Mouse (Mus musculus): ENCODE data around the gene Gm17334. TPM values are rescaled to one million over a fixed set of nuclear protein-coding genes. Genes with fewer than 3 reads are reported as not detected.
A peak's percentile ranks its signal among the peaks of the same experiment; 100 is the strongest.

Gm17334 gene
- polyA plus RNA-seq, 1 experiment from 2014 or later = 0.23 TPM

DNA sequence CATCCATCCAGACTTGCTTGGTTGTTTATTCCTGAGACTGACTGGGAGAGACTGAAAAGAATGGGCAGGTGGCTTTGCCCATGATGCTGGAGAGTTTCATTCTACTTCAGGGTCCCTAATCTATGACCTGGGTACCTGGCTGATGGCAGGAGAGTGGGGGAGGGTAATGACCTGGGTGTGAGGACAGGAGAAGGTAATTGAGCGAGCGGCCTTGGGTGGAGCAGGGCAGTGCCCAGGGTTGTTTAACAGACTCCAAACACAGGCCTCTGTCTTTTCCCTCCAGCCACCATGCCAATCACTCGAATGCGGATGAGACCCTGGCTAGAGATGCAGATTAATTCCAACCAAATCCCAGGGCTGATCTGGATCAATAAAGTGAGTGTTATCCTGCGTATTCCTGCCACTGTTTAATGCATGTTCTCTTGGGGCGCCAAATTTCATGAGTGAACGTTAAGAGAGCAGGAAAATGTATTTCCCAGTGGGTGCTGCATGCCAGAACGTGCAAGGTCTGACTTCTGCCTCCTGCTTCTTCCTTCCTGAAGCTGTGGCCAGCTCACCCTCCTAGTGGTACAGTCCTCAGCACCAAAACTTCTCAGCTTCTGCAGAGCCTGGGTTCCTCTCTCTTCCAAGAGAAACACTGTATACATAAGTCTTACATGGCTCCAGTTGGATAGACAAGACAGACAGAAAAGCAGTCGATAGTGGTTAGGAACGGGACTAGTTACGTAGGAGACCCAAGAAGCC, 1.8 kb downstream of the Gm17334 start:
- H3K27me3 ChIP-seq (ENCODE audit: insufficient read depth, low read length) = no peaks in the 10 kb centered on the region
- peak overlapping the region; percentile 88 for H3K9ac ChIP-seq (replicated peaks)
- peak overlapping the region; percentile 80 for H3K4me3 ChIP-seq (ENCODE audit: low read depth, low read length)
- no peaks in the 10 kb centered on the region for H3K9me3 ChIP-seq (ENCODE audit: low read length)
- H3K27ac ChIP-seq (ENCODE audit: low read depth) = peak overlapping the region; percentile 97
- peak overlapping the region; percentile 79 for H3K4me2 ChIP-seq (ENCODE audit: low read depth, low read length)
- H3K36me3 ChIP-seq (replicated peaks; ENCODE audit: insufficient read depth, low read length) = peaks cover 38% of the 10 kb centered on the region
- H3K4me1 ChIP-seq (ENCODE audit: insufficient read depth) = peaks cover 24% of the 10 kb centered on the region
- 53% methylated on average over 11 of the region's 11 CpGs for WGBS (ENCODE audit: insufficient replicate concordance)
- no peak for TF ChIP-seq EP300 (IDR thresholded peaks at IDR 0.05; ENCODE audit: low read depth)
- no peak for TF ChIP-seq CTCF (IDR thresholded peaks at IDR 0.05; ENCODE audit: low read depth)
- ATAC-seq (no peak), DNase-seq (no peak)

DNA sequence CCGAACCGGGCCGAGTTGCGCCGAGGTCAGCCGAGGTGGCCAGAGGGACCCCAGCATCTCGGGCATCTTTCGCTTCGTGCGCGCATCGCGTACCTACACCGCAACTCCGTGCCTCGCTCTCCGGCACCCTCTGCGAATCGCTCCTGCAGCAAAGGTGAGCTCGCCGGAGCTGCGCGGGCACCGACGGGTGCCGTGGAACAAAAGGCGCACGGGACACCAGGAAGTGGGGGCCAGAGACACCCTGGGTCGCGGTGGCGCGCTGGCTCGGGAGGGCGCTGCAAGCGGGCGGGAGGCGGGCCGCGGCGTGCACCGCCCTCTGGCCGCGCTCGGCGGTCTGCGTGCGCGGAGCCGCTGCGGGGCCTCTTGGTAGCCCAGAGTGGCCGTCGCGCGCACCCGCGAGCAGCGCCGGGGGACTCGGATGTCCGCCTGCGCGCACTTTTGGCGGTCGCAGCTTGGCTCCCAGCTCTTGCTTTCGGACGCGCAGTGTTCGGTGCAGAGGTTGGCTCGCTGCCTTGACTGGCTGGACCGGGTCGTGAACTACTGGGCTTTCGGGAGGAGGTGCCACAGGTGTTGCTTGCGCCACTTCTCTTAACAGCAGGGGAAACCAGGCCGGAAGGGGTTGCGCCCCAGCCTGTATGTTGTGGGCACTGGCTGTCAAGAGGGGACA, 2.7 kb downstream of the Gm17334 start:
- peak; percentile 15; the same call in 1 of the 2 replicates for TF ChIP-seq CTCF (IDR thresholded peaks at IDR 0.05; ENCODE audit: low read depth)
- no peak for TF ChIP-seq EP300 (IDR thresholded peaks at IDR 0.05; ENCODE audit: low read depth)
- WGBS (ENCODE audit: insufficient replicate concordance) = under 1% methylated on average over 59 of the region's 75 CpGs
- peak overlapping the region; percentile 97 for H3K27ac ChIP-seq (ENCODE audit: low read depth)
- no peaks in the 10 kb centered on the region for H3K27me3 ChIP-seq (ENCODE audit: insufficient read depth, low read length)
- peak overlapping the region; percentile 80 for H3K4me3 ChIP-seq (ENCODE audit: low read depth, low read length)
- ATAC-seq = peak; percentile 80
- no peaks in the 10 kb centered on the region for H3K9me3 ChIP-seq (ENCODE audit: low read length)
- H3K4me1 ChIP-seq (ENCODE audit: insufficient read depth) = peaks cover 24% of the 10 kb centered on the region
- DNase-seq = peak; percentile 81
- peak overlapping the region; percentile 88 for H3K9ac ChIP-seq (replicated peaks)
- H3K36me3 ChIP-seq (replicated peaks; ENCODE audit: insufficient read depth, low read length) = peaks cover 29% of the 10 kb centered on the region
- peak overlapping the region; percentile 79 for H3K4me2 ChIP-seq (ENCODE audit: low read depth, low read length)

DNA sequence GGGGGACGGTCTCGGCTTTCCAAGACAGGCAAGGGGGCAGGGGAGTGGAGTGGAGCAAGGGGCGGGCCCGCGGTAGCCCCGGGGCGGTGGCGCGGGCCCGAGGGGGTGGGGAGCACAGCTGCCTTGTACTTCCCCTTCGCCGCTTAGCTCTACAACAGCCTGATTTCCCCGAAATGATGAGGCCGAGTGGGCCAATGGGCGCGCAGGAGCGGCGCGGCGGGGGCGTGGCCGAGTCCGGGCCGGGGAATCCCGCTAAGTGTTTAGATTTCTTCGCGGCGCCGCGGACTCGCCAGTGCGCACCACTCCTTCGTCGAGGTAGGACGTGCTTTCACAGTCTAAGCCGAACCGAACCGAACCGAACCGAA, 3.2 kb downstream of the Gm17334 start, which contains the start of gene Irf1:
TSS of gene Irf1 (plus strand) at position 255 of the 365 bp plus-strand sequence.
- H3K27me3 ChIP-seq (ENCODE audit: insufficient read depth, low read length) = no peaks in the 10 kb centered on the region
- H3K4me2 ChIP-seq (ENCODE audit: low read depth, low read length) = peak within 1 kb of the TSS; percentile 79
- ATAC-seq (peak; percentile 89), DNase-seq (peak; percentile 93)
- H3K4me3 ChIP-seq (ENCODE audit: low read depth, low read length) = peak within 1 kb of the TSS; percentile 80
- H3K9ac ChIP-seq (replicated peaks) = peak within 1 kb of the TSS; percentile 88
- no peak for TF ChIP-seq EP300 (IDR thresholded peaks at IDR 0.05; ENCODE audit: low read depth)
- no peak for TF ChIP-seq CTCF (IDR thresholded peaks at IDR 0.05; ENCODE audit: low read depth)
- peaks cover 25% of the 10 kb centered on the region for H3K4me1 ChIP-seq (ENCODE audit: insufficient read depth)
- under 1% methylated on average over 39 of the region's 40 CpGs for WGBS (ENCODE audit: insufficient replicate concordance)
- H3K36me3 ChIP-seq (replicated peaks; ENCODE audit: insufficient read depth, low read length) = peaks cover 24% of the 10 kb centered on the region
- H3K27ac ChIP-seq (ENCODE audit: low read depth) = peak within 1 kb of the TSS; percentile 97
- H3K9me3 ChIP-seq (ENCODE audit: low read length) = no peaks in the 10 kb centered on the region

DNA sequence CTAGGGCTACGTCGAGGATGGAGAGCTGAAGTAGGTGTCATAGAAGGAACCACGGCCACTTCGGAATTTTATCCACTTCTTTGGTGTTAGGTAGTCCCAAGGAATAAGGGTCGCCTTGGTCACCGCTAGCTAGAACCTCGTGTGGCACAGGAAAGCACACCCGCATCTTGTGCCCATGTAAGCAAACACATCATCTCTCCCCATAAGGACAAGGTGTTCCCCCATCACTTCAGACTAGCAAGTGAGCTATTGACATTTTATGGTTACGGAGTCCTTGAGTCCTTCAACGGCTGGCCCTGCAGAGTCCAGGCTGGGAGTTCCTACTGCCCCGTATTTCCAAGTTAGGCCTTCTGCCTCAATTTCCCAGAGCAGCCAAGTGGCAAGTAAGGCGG, 3.8 kb downstream of the Gm17334 start:
- Histone ChIP-seq H3K27ac (ENCODE audit: low read depth) (peak overlapping the region; percentile 97), H3K4me2 (ENCODE audit: low read depth, low read length) (peak overlapping the region; percentile 79), H3K36me3 (replicated peaks; ENCODE audit: insufficient read depth, low read length) (peaks cover 18% of the 10 kb centered on the region), H3K27me3 (ENCODE audit: insufficient read depth, low read length) (no peaks in the 10 kb centered on the region), H3K9me3 (ENCODE audit: low read length) (no peaks in the 10 kb centered on the region), H3K9ac (replicated peaks) (peak overlapping the region; percentile 64), H3K4me1 (ENCODE audit: insufficient read depth) (peaks cover 31% of the 10 kb centered on the region), H3K4me3 (ENCODE audit: low read depth, low read length) (peak overlapping the region; percentile 80)
- ATAC-seq = no peak
- DNase-seq = no peak
- TF ChIP-seq CTCF (IDR thresholded peaks at IDR 0.05; ENCODE audit: low read depth) (no peak), EP300 (IDR thresholded peaks at IDR 0.05; ENCODE audit: low read depth) (no peak)
- WGBS (ENCODE audit: insufficient replicate concordance) = 51% methylated on average over 12 of the region's 12 CpGs

DNA sequence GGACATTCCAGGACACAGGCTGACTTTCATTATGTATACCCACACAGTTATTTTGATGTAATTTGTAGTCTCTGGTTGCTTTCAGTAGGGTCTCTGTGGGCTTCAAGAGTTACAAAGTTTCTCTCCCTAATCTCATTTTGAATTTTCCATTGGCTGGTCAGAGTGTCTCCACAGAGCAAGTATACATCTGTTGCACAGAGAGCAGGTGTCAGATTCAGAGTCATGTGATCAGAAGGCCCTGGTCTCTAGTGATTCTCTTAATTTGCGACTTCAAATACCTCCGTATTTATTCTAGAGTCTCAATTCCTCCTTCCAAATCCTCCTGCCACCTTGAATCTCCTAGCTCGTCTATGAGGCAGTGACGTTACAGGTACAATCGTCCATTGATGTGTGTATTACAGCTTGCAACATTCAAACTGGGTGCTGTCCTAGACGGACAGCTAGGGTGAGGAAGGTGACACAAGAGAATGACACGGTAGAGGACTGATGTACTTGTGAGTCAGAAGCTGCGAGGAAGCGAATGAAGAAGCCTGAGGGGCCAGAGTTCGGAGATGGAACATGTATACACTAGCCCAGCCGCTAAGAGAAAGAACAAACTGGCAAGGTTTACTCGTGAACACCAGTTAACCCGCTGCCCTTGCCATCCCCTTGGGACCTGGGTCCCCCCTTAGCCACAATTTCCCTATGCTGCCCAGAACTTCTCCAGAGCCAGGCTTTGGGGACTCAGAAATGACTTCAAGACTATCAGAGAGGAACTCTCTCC, 4.4 kb downstream of the Gm17334 start:
- Histone ChIP-seq H3K4me3 (ENCODE audit: low read depth, low read length) (no peak overlapping the region), H3K9me3 (ENCODE audit: low read length) (no peaks in the 10 kb centered on the region), H3K36me3 (replicated peaks; ENCODE audit: insufficient read depth, low read length) (peaks cover 12% of the 10 kb centered on the region), H3K4me1 (ENCODE audit: insufficient read depth) (peaks cover 35% of the 10 kb centered on the region), H3K9ac (replicated peaks) (no peak overlapping the region), H3K27me3 (ENCODE audit: insufficient read depth, low read length) (no peaks in the 10 kb centered on the region), H3K27ac (ENCODE audit: low read depth) (peak overlapping the region; percentile 97; the same call in 1 of the 2 replicates), H3K4me2 (ENCODE audit: low read depth, low read length) (peak overlapping the region; percentile 79; the same call in 1 of the 2 replicates)
- 66% methylated on average over 13 of the region's 13 CpGs for WGBS (ENCODE audit: insufficient replicate concordance)
- DNase-seq = no peak
- TF ChIP-seq EP300 (IDR thresholded peaks at IDR 0.05; ENCODE audit: low read depth) (no peak), CTCF (IDR thresholded peaks at IDR 0.05; ENCODE audit: low read depth) (no peak)
- no peak for ATAC-seq

DNA sequence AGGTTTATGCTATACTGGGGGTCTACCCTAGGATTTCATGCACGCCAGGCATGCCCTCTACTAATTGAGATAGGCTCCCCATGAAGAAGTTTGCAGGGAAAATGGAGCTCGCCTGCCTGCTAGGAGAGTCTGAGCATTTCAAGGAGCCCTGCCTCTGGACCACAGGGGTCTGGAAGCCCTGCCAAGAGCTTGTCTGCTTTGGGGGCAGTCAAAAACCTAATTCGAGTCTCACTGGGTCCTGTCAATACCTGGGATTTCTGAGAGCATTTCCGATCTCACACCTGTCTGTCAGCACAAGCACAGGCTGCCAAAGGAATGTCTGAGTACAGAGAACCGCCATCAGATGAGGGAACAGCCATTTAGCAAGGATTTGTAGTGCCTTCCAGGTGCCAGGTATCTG, 8.4 kb downstream of the Gm17334 start:
- WGBS (ENCODE audit: insufficient replicate concordance) = 73% methylated on average over 5 of the region's 5 CpGs
- ATAC-seq (no peak), DNase-seq (no peak)
- peak overlapping the region; percentile 97 for H3K27ac ChIP-seq (ENCODE audit: low read depth)
- peaks cover 41% of the 10 kb centered on the region for H3K4me1 ChIP-seq (ENCODE audit: insufficient read depth)
- no peak overlapping the region for H3K9ac ChIP-seq (replicated peaks)
- H3K27me3 ChIP-seq (ENCODE audit: insufficient read depth, low read length) = no peaks in the 10 kb centered on the region
- TF ChIP-seq CTCF (IDR thresholded peaks at IDR 0.05; ENCODE audit: low read depth) (no peak), EP300 (IDR thresholded peaks at IDR 0.05; ENCODE audit: low read depth) (no peak)
- no peak overlapping the region for H3K4me3 ChIP-seq (ENCODE audit: low read depth, low read length)
- 0 out of 2 replicates have a peak overlapping the region, but pooled peaks have one; percentile 87 for H3K4me2 ChIP-seq (ENCODE audit: low read depth, low read length)
- H3K36me3 ChIP-seq (replicated peaks; ENCODE audit: insufficient read depth, low read length) = no peaks in the 10 kb centered on the region
- H3K9me3 ChIP-seq (ENCODE audit: low read length) = no peaks in the 10 kb centered on the region

Measured in liver, postnatal 0 days (tissue).